Mouse (Mus musculus) G1E (cell line): Measurements from ENCODE around the gene Primpol.

Experiments
- CTCF ChIP-seq: IDR thresholded peaks from 2 replicates; pipeline ENCODE4 v1.5.1; 2012; ENCODE audit warnings: low read depth, low read length, inconsistent platforms, mixed read lengths
- GATA1 ChIP-seq: IDR thresholded peaks from 2 replicates; pipeline ENCODE4 v1.6.1; 2012; ENCODE audit warnings: borderline replicate concordance, low read length, inconsistent platforms, mixed read lengths
- GATA2 ChIP-seq: IDR thresholded peaks from 2 replicates; pipeline ENCODE4 v1.6.1; 2012; ENCODE audit warnings: low read depth, low read length, inconsistent platforms, borderline replicate concordance
- POLR2AphosphoS5 ChIP-seq: IDR thresholded peaks from 2 replicates; pipeline ENCODE4 v1.6.1; 2012; ENCODE audit warnings: low read depth, low read length, inconsistent platforms; ENCODE audit not compliant: insufficient replicate concordance
- TAL1 ChIP-seq: conservative IDR thresholded peaks from 2 replicates; pipeline ENCODE4 v1.6.1; 2012; ENCODE audit warnings: low read depth, low read length, inconsistent platforms, mixed read lengths

GRCm38 (mm10) chr8:46573964-46574363, 43.0 kb downstream of the Primpol start:
- TF ChIP-seq CTCF: no peak
- no peak for TF ChIP-seq TAL1
- no peak for TF ChIP-seq GATA1
- no peak for TF ChIP-seq GATA2
- TF ChIP-seq POLR2AphosphoS5: no peak
